Mouse (Mus musculus): ENCODE results near the gene Zdhhc6. TPM values are rescaled to one million over a fixed set of nuclear protein-coding genes. Genes with fewer than 3 reads are reported as not detected.

Zdhhc6 gene
- polyA plus RNA-seq, 1 experiment, result 37.4 TPM

DNA sequence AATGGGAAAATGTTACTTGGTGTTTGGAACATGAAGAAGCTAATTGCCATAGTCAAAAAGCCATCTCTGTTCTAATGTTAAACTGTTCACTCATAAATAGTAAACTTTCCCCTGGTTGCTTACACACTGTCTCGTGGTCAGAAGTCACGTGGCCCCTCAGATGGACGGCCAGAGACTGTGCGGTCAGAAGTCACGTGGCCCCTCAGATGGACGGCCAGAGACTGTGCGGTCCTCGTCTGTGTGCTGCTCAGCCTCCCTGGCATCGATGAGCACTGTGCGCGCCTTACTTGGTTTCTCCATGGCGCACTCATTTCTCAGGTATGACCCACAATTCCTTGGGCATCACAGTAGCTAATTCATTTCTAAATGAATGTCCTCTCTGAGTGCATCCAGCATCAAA is 20.6 kb upstream of the Zdhhc6 start:
- Histone ChIP-seq H3K36me3 (ENCODE audit: control insufficient read depth, insufficient read depth) (peaks cover 5% of the 10 kb centered on the region), H3K4me2 (ENCODE audit: low read depth) (no peak overlapping the region), H3ac (ENCODE audit: control insufficient read depth, insufficient read length) (no peak overlapping the region), H3K4me3 (no peak overlapping the region), H3K27me3 (ENCODE audit: control insufficient read depth, insufficient read depth, insufficient read length) (no peaks in the 10 kb centered on the region), H3K79me2 (ENCODE audit: control insufficient read depth, insufficient read depth) (no peaks in the 10 kb centered on the region)
- TF ChIP-seq POLR2AphosphoS2 (IDR thresholded peaks at IDR 0.05; ENCODE audit: insufficient read length, low read depth) (no peak), POLR2A (IDR thresholded peaks at IDR 0.05; ENCODE audit: insufficient read length, low read depth) (no peak), MYOG (IDR thresholded peaks at IDR 0.05; ENCODE audit: control insufficient read depth in 1 of 3, insufficient read depth in 1 of 3, insufficient read length in 2 of 3, low read depth in 2 of 3) (no peak), MYOD1 (IDR thresholded peaks at IDR 0.05; ENCODE audit: control insufficient read depth in 1 of 3, insufficient read length in 2 of 3, low read depth in 2 of 3) (no peak), TCF12 (IDR thresholded peaks at IDR 0.05; ENCODE audit: insufficient read depth, poor library complexity, severe bottlenecking) (no peak), E2F4 (IDR thresholded peaks at IDR 0.05; ENCODE audit: insufficient read depth) (no peak), CEBPB (IDR thresholded peaks at IDR 0.05; ENCODE audit: insufficient read depth, poor library complexity, severe bottlenecking) (no peak), REST (IDR thresholded peaks at IDR 0.05; ENCODE audit: insufficient read depth, insufficient read length) (no peak), TCF3 (IDR thresholded peaks at IDR 0.05; ENCODE audit: insufficient read length, low read depth) (no peak), MAX (IDR thresholded peaks at IDR 0.05; ENCODE audit: low read depth) (no peak), SRF (IDR thresholded peaks at IDR 0.05; ENCODE audit: control insufficient read depth, insufficient read length, low read depth) (no peak), USF1 (IDR thresholded peaks at IDR 0.05; ENCODE audit: low read depth) (no peak)

DNA sequence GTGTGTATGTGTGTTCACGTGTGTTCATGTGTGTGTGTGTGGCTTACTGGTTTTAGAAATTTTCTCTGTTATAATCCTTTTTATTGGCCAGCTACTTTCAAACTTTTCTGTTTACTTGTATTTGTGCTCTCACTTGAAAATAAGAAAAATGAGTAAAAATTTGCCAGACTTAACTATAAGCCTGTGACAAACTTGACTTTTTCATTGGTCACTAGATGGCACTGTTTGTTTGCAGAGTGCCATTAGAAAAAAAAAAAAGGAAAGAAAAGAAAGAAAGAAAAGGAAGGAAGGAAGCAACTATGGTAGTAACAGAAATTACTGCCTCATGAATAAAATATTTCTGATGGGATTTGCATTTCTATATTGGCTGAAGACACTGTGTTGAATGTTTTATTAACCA is 20.0 kb upstream of the Zdhhc6 start:
- TF ChIP-seq TCF12 (IDR thresholded peaks at IDR 0.05; ENCODE audit: insufficient read depth, poor library complexity, severe bottlenecking), result no peak
- no peak for TF ChIP-seq POLR2AphosphoS2 (IDR thresholded peaks at IDR 0.05; ENCODE audit: insufficient read length, low read depth)
- no peak for TF ChIP-seq E2F4 (IDR thresholded peaks at IDR 0.05; ENCODE audit: insufficient read depth)
- no peak for TF ChIP-seq TCF3 (IDR thresholded peaks at IDR 0.05; ENCODE audit: insufficient read length, low read depth)
- TF ChIP-seq MAX (IDR thresholded peaks at IDR 0.05; ENCODE audit: low read depth), result no peak
- no peak for TF ChIP-seq POLR2A (IDR thresholded peaks at IDR 0.05; ENCODE audit: insufficient read length, low read depth)
- no peak for TF ChIP-seq CEBPB (IDR thresholded peaks at IDR 0.05; ENCODE audit: insufficient read depth, poor library complexity, severe bottlenecking)
- TF ChIP-seq MYOD1 (IDR thresholded peaks at IDR 0.05; ENCODE audit: control insufficient read depth in 1 of 3, insufficient read length in 2 of 3, low read depth in 2 of 3), result no peak
- TF ChIP-seq USF1 (IDR thresholded peaks at IDR 0.05; ENCODE audit: low read depth), result no peak
- no peak for TF ChIP-seq REST (IDR thresholded peaks at IDR 0.05; ENCODE audit: insufficient read depth, insufficient read length)
- no peak for TF ChIP-seq MYOG (IDR thresholded peaks at IDR 0.05; ENCODE audit: control insufficient read depth in 1 of 3, insufficient read depth in 1 of 3, insufficient read length in 2 of 3, low read depth in 2 of 3)
- no peak for TF ChIP-seq SRF (IDR thresholded peaks at IDR 0.05; ENCODE audit: control insufficient read depth, insufficient read length, low read depth)

DNA sequence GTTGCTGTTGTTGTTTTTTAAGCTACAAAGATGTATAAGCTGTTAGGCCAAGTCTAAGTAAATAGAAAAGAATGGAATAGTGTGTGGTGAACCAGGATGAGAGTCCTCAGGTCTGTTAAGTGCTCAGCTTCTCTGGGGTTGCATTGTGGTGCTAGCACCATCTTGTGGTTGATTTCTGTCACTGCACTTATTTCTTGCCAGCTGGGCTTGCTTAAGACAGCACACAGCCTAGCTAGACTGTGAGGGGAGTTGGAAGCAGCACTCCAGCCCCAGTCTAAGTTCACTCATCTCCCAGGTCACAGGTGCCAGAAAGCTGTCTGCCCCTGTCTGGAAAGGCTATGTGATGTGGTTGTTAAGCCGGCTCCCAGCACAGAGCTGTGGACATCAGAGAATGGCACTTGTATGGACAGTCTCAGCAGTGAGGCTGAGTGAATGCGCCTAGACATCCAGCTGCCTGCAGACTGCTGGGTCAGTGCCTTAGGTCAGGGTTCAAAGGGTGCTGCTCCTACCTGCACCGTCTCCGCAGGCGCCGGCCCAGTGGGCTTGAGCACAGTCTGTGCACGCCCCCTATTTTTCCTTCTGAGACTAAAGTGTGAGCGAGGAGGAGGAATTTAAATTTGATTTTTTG is 16.9 kb upstream of the Zdhhc6 start:
- TF ChIP-seq SRF (IDR thresholded peaks at IDR 0.05; ENCODE audit: control insufficient read depth, insufficient read length, low read depth) (peak; percentile 19), MYOD1 (IDR thresholded peaks at IDR 0.05; ENCODE audit: control insufficient read depth in 1 of 3, insufficient read length in 2 of 3, low read depth in 2 of 3) (no peak), E2F4 (IDR thresholded peaks at IDR 0.05; ENCODE audit: insufficient read depth) (no peak)
- Histone ChIP-seq H3ac (ENCODE audit: control insufficient read depth, insufficient read length) (no peak overlapping the region), H3K79me2 (ENCODE audit: control insufficient read depth, insufficient read depth) (no peaks in the 10 kb centered on the region), H3K27me3 (ENCODE audit: control insufficient read depth, insufficient read depth, insufficient read length) (no peaks in the 10 kb centered on the region), H3K4me2 (ENCODE audit: low read depth) (no peak overlapping the region), H3K4me3 (no peak overlapping the region), H3K36me3 (ENCODE audit: control insufficient read depth, insufficient read depth) (peaks cover 5% of the 10 kb centered on the region)

More for the DNA sequence above, 20.0 kb upstream of the Zdhhc6 start:
- Histone ChIP-seq H3K4me2 (ENCODE audit: low read depth) (no peak overlapping the region), H3K79me2 (ENCODE audit: control insufficient read depth, insufficient read depth) (no peaks in the 10 kb centered on the region), H3K4me3 (no peak overlapping the region), H3K36me3 (ENCODE audit: control insufficient read depth, insufficient read depth) (peaks cover 5% of the 10 kb centered on the region), H3K27me3 (ENCODE audit: control insufficient read depth, insufficient read depth, insufficient read length) (no peaks in the 10 kb centered on the region), H3ac (ENCODE audit: control insufficient read depth, insufficient read length) (no peak overlapping the region)

DNA sequence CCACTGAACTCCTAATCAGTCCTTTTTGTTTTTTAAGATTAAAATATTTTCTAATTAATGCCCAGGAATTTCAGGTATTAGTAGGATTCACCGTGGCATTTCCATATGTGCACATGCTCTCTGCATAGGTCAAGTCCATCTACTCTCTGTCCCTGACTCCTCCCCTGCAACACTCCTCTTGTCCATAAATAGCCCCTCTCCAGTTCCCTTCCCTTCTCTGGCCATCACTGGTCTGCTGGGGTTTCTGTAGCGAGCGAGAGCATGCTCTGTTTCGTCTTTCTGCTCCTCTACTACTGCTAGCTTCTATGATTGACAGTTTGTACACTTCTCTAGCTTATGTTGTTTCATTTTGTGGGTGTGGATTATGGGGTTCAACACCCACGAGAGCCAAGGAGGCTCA is 15.9 kb upstream of the Zdhhc6 start:
- Histone ChIP-seq H3K79me2 (ENCODE audit: control insufficient read depth, insufficient read depth) (no peaks in the 10 kb centered on the region), H3K27me3 (ENCODE audit: control insufficient read depth, insufficient read depth, insufficient read length) (no peaks in the 10 kb centered on the region), H3K4me3 (no peak overlapping the region), H3K36me3 (ENCODE audit: control insufficient read depth, insufficient read depth) (peaks cover 3% of the 10 kb centered on the region), H3ac (ENCODE audit: control insufficient read depth, insufficient read length) (no peak overlapping the region), H3K4me2 (ENCODE audit: low read depth) (no peak overlapping the region)
- TF ChIP-seq E2F4 (IDR thresholded peaks at IDR 0.05; ENCODE audit: insufficient read depth), result no peak
- no peak for TF ChIP-seq POLR2A (IDR thresholded peaks at IDR 0.05; ENCODE audit: insufficient read length, low read depth)
- no peak for TF ChIP-seq MAX (IDR thresholded peaks at IDR 0.05; ENCODE audit: low read depth)
- TF ChIP-seq MYOD1 (IDR thresholded peaks at IDR 0.05; ENCODE audit: control insufficient read depth in 1 of 3, insufficient read length in 2 of 3, low read depth in 2 of 3), result no peak
- TF ChIP-seq REST (IDR thresholded peaks at IDR 0.05; ENCODE audit: insufficient read depth, insufficient read length), result no peak
- TF ChIP-seq CEBPB (IDR thresholded peaks at IDR 0.05; ENCODE audit: insufficient read depth, poor library complexity, severe bottlenecking), result no peak
- no peak for TF ChIP-seq USF1 (IDR thresholded peaks at IDR 0.05; ENCODE audit: low read depth)
- TF ChIP-seq TCF3 (IDR thresholded peaks at IDR 0.05; ENCODE audit: insufficient read length, low read depth), result no peak
- no peak for TF ChIP-seq POLR2AphosphoS2 (IDR thresholded peaks at IDR 0.05; ENCODE audit: insufficient read length, low read depth)
- TF ChIP-seq TCF12 (IDR thresholded peaks at IDR 0.05; ENCODE audit: insufficient read depth, poor library complexity, severe bottlenecking), result no peak
- no peak for TF ChIP-seq MYOG (IDR thresholded peaks at IDR 0.05; ENCODE audit: control insufficient read depth in 1 of 3, insufficient read depth in 1 of 3, insufficient read length in 2 of 3, low read depth in 2 of 3)
- no peak for TF ChIP-seq SRF (IDR thresholded peaks at IDR 0.05; ENCODE audit: control insufficient read depth, insufficient read length, low read depth)

Measured in myocyte (in vitro differentiated cells).